Comparison of ENCODE assay signal across 26 mouse cellular contexts in genomic region chr13:97628608-97629007, GRCm38 (mm10).
DNase-seq lines count a peak whose midpoint lies in the region; ATAC-seq and TF ChIP-seq lines count a peak whose summit lies in the region.
"Had no signal": no experiment of that assay in that cellular context is flagged by ENCODE, and none has a peak within 500 bp of the region (broad histone marks: within the 10 kb centered on the region; RNA-seq: fewer than 3 reads in every experiment).

No protein-coding gene starts in this region.

- H3K27me3 ChIP-seq in heart, embryonic 10.5 days (ENCODE audit: insufficient read depth, poor library complexity, severe bottlenecking): no peaks in the 10 kb centered on the region
- H3K27me3 ChIP-seq: embryonic facial prominence, embryonic 13.5 days; forebrain, embryonic 12.5 days; forebrain, embryonic 15.5 days; heart, embryonic 13.5 days; hindbrain, embryonic 12.5 days; hindbrain, embryonic 15.5 days had no signal

- WGBS in heart, embryonic 10.5 days: 86% methylated on average over 7 of the region's 7 CpGs

- no peak for TF ChIP-seq CTCF in cortical plate, adult 2 months (IDR thresholded peaks at IDR 0.05; ENCODE audit: extremely low read depth, insufficient read depth, low read length)

- no peak for TF ChIP-seq POLR2A in cortical plate, adult 2 months (IDR thresholded peaks at IDR 0.05; ENCODE audit: extremely low read depth, insufficient read depth, low read length)

- H3K4me1 ChIP-seq in heart, embryonic 10.5 days: peaks cover 19% of the 10 kb centered on the region
- peaks cover 20% of the 10 kb centered on the region for H3K4me1 ChIP-seq in cortical plate, adult 2 months (ENCODE audit: control insufficient read depth, insufficient read depth, low read length)
- H3K4me1 ChIP-seq: forebrain, embryonic 12.5 days; hindbrain, embryonic 12.5 days; hindbrain, embryonic 15.5 days had no signal

- intact Hi-C loops in heart, postnatal 10 days (cut with DNase I): no loop called here
- intact Hi-C loops in left cerebral cortex, postnatal 25 days (cut with DNase I): no loop called here
- intact Hi-C loops in left cerebral cortex, postnatal 4 days (cut with DNase I): no loop called here

- H3K36me3 ChIP-seq in heart, embryonic 10.5 days: no peaks in the 10 kb centered on the region
- H3K36me3 ChIP-seq: embryonic facial prominence, embryonic 10.5 days; embryonic facial prominence, embryonic 13.5 days; forebrain, embryonic 12.5 days; forebrain, embryonic 15.5 days; heart, embryonic 13.5 days; hindbrain, embryonic 12.5 days; hindbrain, embryonic 15.5 days had no signal

- no peak for DNase-seq in frontal cortex, postnatal 14 days (ENCODE audit: low spot score in 2 of 2)
- peak; percentile 46 for DNase-seq in heart, embryonic 10.5 days (ENCODE audit: low spot score)
- DNase-seq in heart, postnatal 10 days: no peak
- DNase-seq in left cerebral cortex, postnatal 25 days (ENCODE audit: low spot score in 2 of 2): peak; percentile 58 to 85
- DNase-seq in left cerebral cortex, postnatal 4 days: no peak
- DNase-seq: adrenal gland, adult 8-10 months; adrenal gland, postnatal 25 days; cerebellum, adult 11 months; cerebellum, adult 2 months; cerebellum, adult 9-11 months; cerebellum, postnatal 25 days; embryo, embryonic 11 days; gastrocnemius, postnatal 10 days; gastrocnemius, postnatal 36 days had no signal

- no peaks in the 10 kb centered on the region for H3K9me3 ChIP-seq in heart, embryonic 10.5 days
- H3K9me3 ChIP-seq: embryonic facial prominence, embryonic 10.5 days; embryonic facial prominence, embryonic 13.5 days; forebrain, embryonic 12.5 days; forebrain, embryonic 15.5 days; heart, embryonic 13.5 days; hindbrain, embryonic 12.5 days; hindbrain, embryonic 15.5 days had no signal

- H3K4me3 ChIP-seq in heart, embryonic 10.5 days: no peak overlapping the region
- H3K4me3 ChIP-seq in cortical plate, adult 2 months (ENCODE audit: insufficient read depth, low read length): no peak overlapping the region
- H3K4me3 ChIP-seq: embryonic facial prominence, embryonic 10.5 days; embryonic facial prominence, embryonic 13.5 days; erythroblast, embryonic 14.5 days; forebrain, embryonic 12.5 days; forebrain, embryonic 15.5 days; heart, embryonic 13.5 days; hindbrain, embryonic 12.5 days; hindbrain, embryonic 15.5 days had no signal

- peak; percentile 42 for ATAC-seq in frontal cortex, adult (ENCODE audit: low TSS enrichment)
- no peak for ATAC-seq in monocyte, adult 5-6 weeks (replicated peaks; ENCODE audit: insufficient number of reproducible peaks, low FRiP score, low TSS enrichment, poor library complexity, severe bottlenecking)
- ATAC-seq: activated CD4-positive, CD25-positive, alpha-beta regulatory T cell, adult 4 months; forebrain, embryonic 15.5 days had no signal

- H3K27ac ChIP-seq in heart, embryonic 10.5 days: no peak overlapping the region
- H3K27ac ChIP-seq in cortical plate, adult 2 months (ENCODE audit: insufficient read depth, low read length): 0 out of 2 replicates have a peak overlapping the region, but pooled peaks have one; percentile 36
- H3K27ac ChIP-seq: embryonic facial prominence, embryonic 10.5 days; embryonic facial prominence, embryonic 13.5 days; forebrain, embryonic 12.5 days; forebrain, embryonic 15.5 days; heart, embryonic 13.5 days; hindbrain, embryonic 12.5 days; hindbrain, embryonic 15.5 days had no signal

Comparison
In these comparisons a context has a peak if more than half of its experiments do, and no peak if none do; other contexts are left out.
1. DNase-seq: peak in heart, embryonic 10.5 days (single experiment) and left cerebral cortex, postnatal 25 days (2 of 2); none in frontal cortex, postnatal 14 days (0 of 2), heart, postnatal 10 days (0 of 2) and left cerebral cortex, postnatal 4 days (single experiment).